Comparison of ENCODE assay signal across 8 mouse cellular contexts in the genomic region with DNA sequence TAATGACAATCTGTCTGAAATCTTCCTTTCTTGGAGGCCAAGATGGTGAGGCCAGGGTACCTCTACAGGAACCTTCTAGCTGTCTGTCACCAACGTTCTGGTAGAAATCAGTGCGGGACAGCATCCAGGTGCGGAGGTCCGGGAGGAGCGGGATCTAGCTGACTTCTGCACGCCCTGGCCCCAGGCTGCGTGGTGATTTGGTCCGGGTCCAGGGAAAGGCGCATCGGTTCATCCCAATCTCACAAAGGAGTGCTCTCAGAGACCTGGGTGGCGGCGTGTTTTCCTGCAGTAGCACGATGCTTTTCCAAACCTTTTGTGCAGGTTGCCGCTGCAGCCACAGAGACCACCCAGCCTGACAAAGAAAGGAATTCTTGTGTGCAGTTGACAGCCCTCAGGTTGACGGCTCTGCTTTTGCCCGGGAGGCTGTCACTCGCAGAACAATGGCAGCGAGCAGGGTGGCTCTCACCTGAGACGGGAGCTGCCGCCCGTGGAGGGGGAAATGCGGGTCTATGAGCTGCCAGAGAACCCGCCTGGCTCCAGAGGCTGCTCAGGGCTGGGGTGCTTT. TPM values are rescaled to one million over a fixed set of nuclear protein-coding genes. Genes with fewer than 3 reads are reported as not detected.
DNase-seq lines count a peak whose midpoint lies in the region; ATAC-seq and TF ChIP-seq lines count a peak whose summit lies in the region.

No protein-coding gene starts in this region.

- peak overlapping the region; percentile 67 for H3K9ac ChIP-seq in forebrain, embryonic 16.5 days (replicated peaks; ENCODE audit: low read depth, low read length)
- no peak overlapping the region for H3K9ac ChIP-seq in limb, embryonic 15.5 days

- no peaks in the 10 kb centered on the region for H3K27me3 ChIP-seq in cerebellum, adult 2 months (ENCODE audit: control insufficient read depth, insufficient read depth, low read length)
- H3K27me3 ChIP-seq in forebrain, embryonic 16.5 days (replicated peaks; ENCODE audit: control insufficient read depth, insufficient read depth, low read length), result peaks cover 2% of the 10 kb centered on the region
- H3K27me3 ChIP-seq in limb, embryonic 15.5 days, result peaks cover 37% of the 10 kb centered on the region

- WGBS in cerebellum, adult 2 months, result 5% methylated on average over 23 of the region's 23 CpGs
- WGBS in forebrain, embryonic 16.5 days, result 2% methylated on average over 23 of the region's 23 CpGs
- 4% methylated on average over 23 of the region's 23 CpGs for WGBS in limb, embryonic 15.5 days
- WGBS in lung, adult 2 months, result 11% methylated on average over 23 of the region's 23 CpGs

- H3K4me3 ChIP-seq in cerebellum, adult 2 months (replicated peaks; ENCODE audit: insufficient read depth, low read depth, low read length), result peak overlapping the region; percentile 57
- H3K4me3 ChIP-seq in forebrain, embryonic 16.5 days (replicated peaks; ENCODE audit: low read length), result peak overlapping the region; percentile 47
- peak overlapping the region; percentile 21 for H3K4me3 ChIP-seq in limb, embryonic 15.5 days
- H3K4me3 ChIP-seq in lung, adult 2 months (replicated peaks; ENCODE audit: extremely low read depth, low read depth, low read length), result no peak overlapping the region

- no peaks in the 10 kb centered on the region for H3K36me3 ChIP-seq in forebrain, embryonic 16.5 days (ENCODE audit: control insufficient read depth, insufficient read depth)
- no peaks in the 10 kb centered on the region for H3K36me3 ChIP-seq in limb, embryonic 15.5 days

- no peaks in the 10 kb centered on the region; the same call in 1 of the 2 replicates for H3K4me1 ChIP-seq in cerebellum, adult 2 months (ENCODE audit: control insufficient read depth, insufficient read depth, low read length)
- H3K4me1 ChIP-seq in forebrain, embryonic 16.5 days (replicated peaks; ENCODE audit: control insufficient read depth, insufficient read depth, low read length), result peaks cover 6% of the 10 kb centered on the region; the same call in 1 of the 2 replicates
- peaks cover 7% of the 10 kb centered on the region for H3K4me1 ChIP-seq in limb, embryonic 15.5 days
- H3K4me1 ChIP-seq in lung, adult 2 months (ENCODE audit: control insufficient read depth, insufficient read depth, low read length), result no peaks in the 10 kb centered on the region

- no peaks in the 10 kb centered on the region for H3K9me3 ChIP-seq in forebrain, embryonic 16.5 days (ENCODE audit: control insufficient read depth, low read length)
- H3K9me3 ChIP-seq in limb, embryonic 15.5 days, result no peaks in the 10 kb centered on the region

- H3K4me2 ChIP-seq in forebrain, embryonic 16.5 days (ENCODE audit: low read length), result peak overlapping the region; percentile 78
- H3K4me2 ChIP-seq in limb, embryonic 15.5 days, result peak overlapping the region; percentile 45

- peak overlapping the region; percentile 5; the same call in 1 of the 2 replicates for H3K27ac ChIP-seq in cerebellum, adult 2 months (ENCODE audit: insufficient read depth, low read length)
- H3K27ac ChIP-seq in forebrain, embryonic 16.5 days (ENCODE audit: low read length), result peak overlapping the region; percentile 63
- H3K27ac ChIP-seq in limb, embryonic 15.5 days, result no peak overlapping the region

- peak; percentile 26 to 53 for DNase-seq in layer of hippocampus, postnatal 10 days (ENCODE audit: low spot score in 2 of 2)
- DNase-seq in layer of hippocampus, adult 8-10 months (ENCODE audit: low spot score in 2 of 2), result no peak
- peak; percentile 59 to 76 for DNase-seq in cerebellum, adult 2 months
- DNase-seq in B cell, adult 2 months, result no peak
- DNase-seq in lung, adult 2 months, result no peak

- TF ChIP-seq CTCF in cerebellum, adult 2 months (IDR thresholded peaks at IDR 0.05; ENCODE audit: borderline replicate concordance, insufficient read depth, low read depth, low read length), result no peak
- TF ChIP-seq CTCF in lung, adult 2 months (IDR thresholded peaks at IDR 0.05; ENCODE audit: insufficient read depth, low read length), result no peak

- ATAC-seq in forebrain, embryonic 16.5 days, result peak; percentile 49
- ATAC-seq in limb, embryonic 15.5 days (ENCODE audit: insufficient number of reproducible peaks, low FRiP score, low TSS enrichment, low read depth), result no peak
- ATAC-seq in erythroid progenitor cell, adult 5-6 weeks (replicated peaks; ENCODE audit: low FRiP score, poor library complexity, severe bottlenecking), result no peak

- TF ChIP-seq POLR2A in cerebellum, adult 2 months (IDR thresholded peaks at IDR 0.05; ENCODE audit: borderline replicate concordance, insufficient read depth, low read length), result no peak
- TF ChIP-seq POLR2A in lung, adult 2 months (IDR thresholded peaks at IDR 0.05; ENCODE audit: borderline replicate concordance, extremely low read depth, low read depth, low read length), result no peak

RNA-seq across cellular contexts. Expression of gene Xpa, which starts 6.5 kb away (rescaled TPM):
- 10 to 100 TPM; 19.7 to 21.3 TPM for total RNA-seq in layer of hippocampus, postnatal 10 days (2021)
- 10 to 100 TPM; 14.3 to 19.9 (median 17.9) TPM for total RNA-seq in layer of hippocampus, adult 8-10 months (2022)
- polyA plus RNA-seq in cerebellum, adult 2 months (2012; rRNA removed), result 28.9 and 30.4 TPM in 2 replicates
- 30.0 and 33.3 TPM in 2 replicates for polyA plus RNA-seq in forebrain, embryonic 16.5 days (2015; fragmentation: Nextera tagmentation; extraction: Ambion mirVana)
- polyA plus RNA-seq in limb, embryonic 15.5 days (2015; fragmentation: Nextera tagmentation; extraction: Ambion mirVana), result 20.6 and 22.0 TPM in 2 replicates
- total RNA-seq in erythroid progenitor cell, adult 5-6 weeks (2015; ENCODE audit: low replicate concordance), result 7.9 and 25.6 TPM in 2 replicates
- total RNA-seq in erythroid progenitor cell, adult 5-6 weeks (2017; ENCODE audit: low replicate concordance), result 7.3 and 20.7 TPM in 2 replicates
- 21.2 and 33.3 TPM in 2 replicates for polyA plus RNA-seq in lung, adult 2 months (2012; rRNA removed)

Comparison
In these comparisons a context has a peak if more than half of its experiments do, and no peak if none do; other contexts are left out.
1. DNase-seq: peak in layer of hippocampus, postnatal 10 days (2 of 2) and cerebellum, adult 2 months (2 of 2); none in layer of hippocampus, adult 8-10 months (0 of 2), B cell, adult 2 months (0 of 2) and lung, adult 2 months (single experiment).